Mouse (Mus musculus): Measurements from ENCODE around the gene BC017158. TPM values are rescaled to one million over a fixed set of nuclear protein-coding genes. Genes with fewer than 3 reads are reported as not detected.
A peak's percentile ranks its signal among the peaks of the same experiment; 100 is the strongest.

BC017158 gene
- polyA plus RNA-seq, 1 experiment from 2014 or later = 34.7 TPM

DNA sequence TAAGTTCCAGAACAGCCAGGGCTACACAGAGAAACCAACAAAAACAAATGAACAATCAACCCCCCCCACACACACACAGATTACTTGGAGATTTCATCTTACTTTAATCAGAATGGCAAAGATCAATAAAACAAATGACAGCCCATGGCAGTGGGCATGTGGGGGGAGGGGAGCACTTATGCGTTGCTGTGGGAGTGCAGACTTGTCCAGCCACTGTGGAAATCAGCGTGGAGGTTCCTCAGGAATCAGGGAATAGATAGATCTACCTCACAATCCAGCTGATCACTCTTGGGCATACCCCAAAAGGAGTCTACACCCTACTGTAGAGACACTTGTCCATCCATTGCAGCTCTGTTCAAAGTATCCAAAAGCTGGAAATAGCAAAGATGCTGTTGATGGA is 43.0 kb downstream of the BC017158 start:
- ATAC-seq (ENCODE audit: insufficient read depth, low FRiP score, low read depth) = no peak
- H3K9ac ChIP-seq = no peak overlapping the region
- H3K36me3 ChIP-seq = 0 out of 2 replicates have a peak, but pooled peaks cover 7% of the 10 kb centered on the region
- no peaks in the 10 kb centered on the region for H3K27me3 ChIP-seq (replicated peaks)
- no peaks in the 10 kb centered on the region for H3K9me3 ChIP-seq
- no peak overlapping the region for H3K4me3 ChIP-seq (replicated peaks)
- H3K4me1 ChIP-seq = peaks cover 12% of the 10 kb centered on the region
- WGBS = 48% methylated on average over 2 of the region's 2 CpGs
- no peak overlapping the region for H3K27ac ChIP-seq
- no peak overlapping the region for H3K4me2 ChIP-seq

DNA sequence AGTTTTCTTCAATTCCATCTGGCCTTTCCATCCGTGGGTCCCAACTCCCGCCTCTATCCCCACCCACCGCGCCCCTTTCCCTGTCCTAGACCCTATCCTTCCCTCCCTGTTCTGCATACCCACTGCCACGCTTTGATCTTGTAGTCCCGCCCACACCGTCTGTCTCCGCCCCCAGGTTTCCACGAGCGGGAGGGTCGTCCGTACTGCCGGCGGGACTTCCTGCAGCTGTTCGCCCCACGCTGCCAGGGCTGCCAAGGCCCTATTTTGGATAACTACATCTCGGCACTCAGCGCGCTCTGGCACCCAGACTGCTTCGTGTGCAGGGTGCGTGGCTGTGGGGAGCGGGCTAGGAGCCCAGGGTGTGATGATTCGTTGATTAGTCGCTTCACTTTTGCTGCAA is 45.4 kb downstream of the BC017158 start:
- Histone ChIP-seq H3K27ac (no peak overlapping the region), H3K9me3 (no peaks in the 10 kb centered on the region), H3K4me1 (peaks cover 24% of the 10 kb centered on the region), H3K27me3 (replicated peaks) (no peaks in the 10 kb centered on the region), H3K9ac (no peak overlapping the region), H3K4me3 (replicated peaks) (0 out of 2 replicates have a peak overlapping the region, but pooled peaks have one; percentile 7), H3K36me3 (0 out of 2 replicates have a peak, but pooled peaks cover 7% of the 10 kb centered on the region), H3K4me2 (peak overlapping the region; percentile 43)
- no peak for ATAC-seq (ENCODE audit: insufficient read depth, low FRiP score, low read depth)
- WGBS = 16% methylated on average over 24 of the region's 24 CpGs

DNA sequence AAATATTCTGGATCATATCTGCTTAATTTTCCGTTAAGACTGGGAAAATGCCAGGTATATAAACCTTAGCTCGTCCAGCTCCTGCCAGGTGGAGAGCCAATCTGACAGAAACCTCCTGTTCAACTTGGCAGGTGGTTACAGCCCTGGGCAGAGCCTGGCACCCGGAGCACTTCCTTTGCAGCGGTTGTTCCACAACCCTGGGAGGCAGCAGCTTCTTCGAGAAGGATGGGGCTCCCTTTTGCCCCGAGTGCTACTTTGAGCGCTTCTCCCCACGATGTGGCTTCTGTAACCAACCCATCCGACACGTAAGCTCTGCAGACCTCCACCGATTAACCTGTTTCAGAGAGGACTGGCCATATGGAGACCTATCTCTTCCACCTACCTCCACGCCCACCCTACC is 46.0 kb downstream of the BC017158 start:
- Histone ChIP-seq H3K27me3 (replicated peaks) (no peaks in the 10 kb centered on the region), H3K4me3 (replicated peaks) (no peak overlapping the region; the same call in 1 of the 2 replicates), H3K9ac (no peak overlapping the region), H3K4me1 (peaks cover 25% of the 10 kb centered on the region), H3K9me3 (no peaks in the 10 kb centered on the region), H3K4me2 (peak overlapping the region; percentile 43), H3K36me3 (0 out of 2 replicates have a peak, but pooled peaks cover 7% of the 10 kb centered on the region), H3K27ac (no peak overlapping the region)
- WGBS = 47% methylated on average over 12 of the region's 12 CpGs
- no peak for ATAC-seq (ENCODE audit: insufficient read depth, low FRiP score, low read depth)

DNA sequence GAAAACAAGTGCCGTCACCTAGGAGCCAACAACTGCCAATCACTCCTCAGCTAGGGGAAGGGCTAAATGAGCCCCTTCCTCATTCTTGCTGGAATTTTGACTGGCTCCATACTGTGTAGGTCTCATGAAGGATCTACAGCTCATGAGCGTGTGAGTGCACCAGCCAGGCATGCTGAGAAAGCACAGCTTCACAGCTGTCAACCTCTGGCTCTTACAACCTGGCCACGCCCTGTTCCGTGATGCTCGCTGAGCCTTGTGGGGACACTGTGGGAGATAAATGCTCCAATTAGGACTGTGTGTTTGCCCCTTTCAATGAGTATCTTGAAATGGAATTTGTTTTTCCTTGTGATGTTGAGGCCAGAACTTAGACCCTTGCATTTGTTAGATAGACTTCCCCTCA is 48.0 kb downstream of the BC017158 start:
- no peak overlapping the region for H3K27ac ChIP-seq
- H3K9me3 ChIP-seq = no peaks in the 10 kb centered on the region
- no peaks in the 10 kb centered on the region for H3K27me3 ChIP-seq (replicated peaks)
- H3K4me2 ChIP-seq = peak overlapping the region; percentile 5; the same call in 1 of the 2 replicates
- ATAC-seq (ENCODE audit: insufficient read depth, low FRiP score, low read depth) = no peak
- H3K4me1 ChIP-seq = peaks cover 35% of the 10 kb centered on the region
- WGBS = 78% methylated on average over 5 of the region's 5 CpGs
- no peak overlapping the region for H3K4me3 ChIP-seq (replicated peaks)
- no peak overlapping the region for H3K9ac ChIP-seq
- peaks cover 13% of the 10 kb centered on the region; the same call in 1 of the 2 replicates for H3K36me3 ChIP-seq

DNA sequence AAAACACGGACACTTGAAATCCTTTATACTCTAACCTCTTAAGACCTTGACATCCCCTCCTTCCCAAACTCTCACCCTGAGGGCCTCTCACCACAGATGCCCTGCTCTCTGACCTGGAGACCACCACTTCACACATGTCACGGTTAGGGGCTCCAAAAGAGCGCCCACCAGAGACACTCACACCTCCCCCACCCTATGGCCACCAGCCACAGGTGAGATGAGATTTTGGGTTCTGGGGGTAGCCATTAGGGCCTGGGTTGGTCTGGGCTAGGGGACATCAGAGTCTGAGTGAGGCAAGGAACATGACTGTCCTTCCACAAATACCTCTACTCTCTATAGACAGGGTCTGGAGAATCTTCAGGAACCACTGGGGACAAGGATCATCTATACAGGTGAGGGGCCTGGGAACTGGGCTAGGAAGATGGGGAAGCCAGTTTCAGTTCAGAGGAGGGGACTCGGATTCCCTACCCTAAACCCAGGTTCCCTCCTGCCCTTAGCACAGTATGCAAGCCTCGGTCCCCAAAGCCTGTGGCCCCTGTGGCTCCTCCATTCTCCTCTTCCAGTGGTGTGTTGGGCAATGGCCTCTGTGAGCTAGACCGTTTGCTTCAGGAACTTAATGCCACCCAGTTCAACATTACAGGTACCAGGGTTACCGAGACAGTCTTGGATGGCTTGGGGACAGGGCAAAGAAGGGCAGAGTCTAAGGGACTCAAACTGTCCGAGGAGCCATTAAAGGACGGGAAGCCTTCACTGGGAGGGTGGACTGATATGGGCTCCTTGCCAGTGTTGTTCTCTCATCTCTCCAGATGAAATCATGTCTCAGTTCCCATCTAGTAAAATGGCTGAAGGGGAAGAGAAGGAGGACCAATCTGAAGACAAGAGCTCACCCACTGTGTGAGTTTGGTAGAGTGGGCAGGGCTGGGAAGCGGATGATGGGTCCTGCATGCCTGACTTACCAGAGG is 49.6 kb downstream of the BC017158 start:
- Histone ChIP-seq H3K9me3 (no peaks in the 10 kb centered on the region), H3K27me3 (replicated peaks) (no peaks in the 10 kb centered on the region), H3K27ac (no peak overlapping the region; the same call in 1 of the 2 replicates), H3K4me1 (peaks cover 35% of the 10 kb centered on the region), H3K4me2 (peak overlapping the region; percentile 61), H3K9ac (peak overlapping the region; percentile 16; the same call in 1 of the 2 replicates), H3K4me3 (replicated peaks) (peak overlapping the region; percentile 55), H3K36me3 (peaks cover 21% of the 10 kb centered on the region)
- 75% methylated on average over 10 of the region's 10 CpGs for WGBS
- ATAC-seq (ENCODE audit: insufficient read depth, low FRiP score, low read depth) = no peak

DNA sequence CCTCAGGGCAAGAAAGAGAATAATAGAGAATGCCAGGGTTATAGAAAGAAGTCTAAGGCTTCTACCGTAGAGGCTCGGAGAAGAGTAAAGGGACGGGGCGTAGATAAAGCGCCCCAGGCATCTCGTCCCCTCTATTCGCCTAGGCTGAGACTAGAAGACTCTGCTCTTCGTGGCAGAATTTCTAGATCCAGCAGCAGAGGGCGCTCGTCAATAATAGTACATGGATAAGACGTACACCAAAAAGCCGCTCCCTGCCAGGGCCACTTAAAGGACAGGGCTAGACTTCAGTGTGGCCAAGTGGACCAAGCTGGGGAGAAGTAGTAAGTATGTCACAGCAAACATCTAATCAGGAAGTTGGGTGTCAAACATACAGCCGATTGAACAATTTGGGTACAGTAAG is 50.5 kb downstream of the BC017158 start:
- Histone ChIP-seq H3K9ac (peak overlapping the region; percentile 60; the same call in 1 of the 2 replicates), H3K4me3 (replicated peaks) (peak overlapping the region; percentile 55), H3K9me3 (no peaks in the 10 kb centered on the region), H3K4me1 (peaks cover 35% of the 10 kb centered on the region), H3K27me3 (replicated peaks) (no peaks in the 10 kb centered on the region), H3K27ac (peak overlapping the region; percentile 97), H3K36me3 (peaks cover 26% of the 10 kb centered on the region), H3K4me2 (peak overlapping the region; percentile 61)
- WGBS = under 1% methylated on average over 13 of the region's 13 CpGs
- ATAC-seq (ENCODE audit: insufficient read depth, low FRiP score, low read depth) = peak; percentile 75

DNA sequence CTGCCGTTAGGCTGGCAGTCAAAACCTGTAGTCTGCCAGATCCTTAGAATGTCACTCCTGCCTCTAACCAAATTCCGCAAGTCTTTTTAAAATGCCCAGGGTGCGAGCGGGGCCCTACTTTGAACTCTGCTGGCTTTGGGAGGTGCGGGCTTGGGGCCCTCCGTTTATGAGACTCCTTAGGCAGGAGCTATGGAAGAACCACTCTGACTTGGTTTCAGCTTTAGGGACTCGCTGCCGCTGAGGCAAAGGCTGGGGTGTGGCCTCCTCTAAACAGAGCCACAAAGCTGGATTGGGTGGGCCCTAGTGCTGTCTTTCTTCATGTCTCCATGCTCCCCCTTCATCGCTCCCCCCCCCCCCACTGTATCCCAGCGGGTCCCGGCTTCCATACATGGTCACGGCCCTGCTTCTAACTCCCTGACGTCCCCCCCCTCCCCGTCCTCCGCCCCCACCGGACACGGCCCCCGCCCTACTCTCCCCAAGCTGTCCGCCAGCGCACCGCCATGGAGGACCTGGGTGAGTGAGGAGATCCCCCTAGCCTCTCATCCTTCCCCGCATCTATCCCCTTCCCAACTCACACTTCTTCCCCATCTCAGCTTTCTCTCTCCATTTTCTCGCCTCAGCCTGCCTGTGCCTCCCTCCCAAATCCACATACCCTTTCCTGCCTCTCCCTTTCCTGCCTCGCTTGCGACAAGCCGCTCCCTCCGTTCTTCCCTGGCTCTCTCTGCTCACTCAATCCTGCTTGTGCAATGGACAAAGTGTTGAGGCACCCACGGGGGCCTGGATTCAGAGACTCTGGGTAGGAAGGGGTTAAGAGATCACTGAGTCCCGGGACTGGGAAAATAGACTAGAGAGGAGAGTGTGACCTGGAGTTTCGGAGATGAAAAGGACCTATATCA is 51.2 kb downstream of the BC017158 start, which contains the start of gene Tgfb1i1:
Gene Tgfb1i1, plus strand, starts transcription at position 317 of the 896 bp plus-strand sequence.
- Histone ChIP-seq H3K9me3 (no peaks in the 10 kb centered on the region), H3K27me3 (replicated peaks) (no peaks in the 10 kb centered on the region), H3K27ac (peak within 1 kb of the TSS; percentile 97), H3K9ac (peak within 1 kb of the TSS; percentile 60), H3K4me2 (peak within 1 kb of the TSS; percentile 61), H3K4me3 (replicated peaks) (peak within 1 kb of the TSS; percentile 55), H3K36me3 (peaks cover 33% of the 10 kb centered on the region), H3K4me1 (peaks cover 31% of the 10 kb centered on the region)
- 1% methylated on average over 29 of the region's 30 CpGs for whole genome bisulfite sequencing
- ATAC-seq (ENCODE audit: insufficient read depth, low FRiP score, low read depth) = peak; percentile 83

DNA sequence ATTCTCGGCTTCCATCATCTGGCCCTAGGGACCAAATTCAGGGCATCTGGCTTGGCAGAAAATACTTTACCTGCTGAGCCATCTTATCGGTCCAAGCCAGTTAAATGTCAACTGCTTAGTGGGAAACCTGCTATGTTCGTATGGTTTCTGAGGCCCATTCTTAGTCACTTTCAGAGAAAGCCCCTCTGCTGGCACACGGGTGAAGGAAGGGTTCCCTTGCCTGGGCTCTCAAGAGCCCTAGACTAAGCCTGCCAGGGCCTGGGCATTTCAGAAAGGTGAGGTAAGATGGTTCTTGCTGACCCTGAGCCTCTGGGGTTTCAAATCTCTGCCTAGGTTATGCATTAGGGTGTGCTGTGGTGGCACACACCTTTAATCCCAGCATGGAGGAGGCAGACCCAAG is 52.4 kb downstream of the BC017158 start:
- Histone ChIP-seq H3K4me2 (peak overlapping the region; percentile 61; the same call in 1 of the 2 replicates), H3K4me1 (peaks cover 29% of the 10 kb centered on the region), H3K27me3 (replicated peaks) (no peaks in the 10 kb centered on the region), H3K9me3 (no peaks in the 10 kb centered on the region), H3K27ac (peak overlapping the region; percentile 97), H3K4me3 (replicated peaks) (no peak overlapping the region), H3K9ac (no peak overlapping the region), H3K36me3 (peaks cover 41% of the 10 kb centered on the region)
- WGBS = 84% methylated on average over 4 of the region's 4 CpGs
- ATAC-seq (ENCODE audit: insufficient read depth, low FRiP score, low read depth) = no peak

DNA sequence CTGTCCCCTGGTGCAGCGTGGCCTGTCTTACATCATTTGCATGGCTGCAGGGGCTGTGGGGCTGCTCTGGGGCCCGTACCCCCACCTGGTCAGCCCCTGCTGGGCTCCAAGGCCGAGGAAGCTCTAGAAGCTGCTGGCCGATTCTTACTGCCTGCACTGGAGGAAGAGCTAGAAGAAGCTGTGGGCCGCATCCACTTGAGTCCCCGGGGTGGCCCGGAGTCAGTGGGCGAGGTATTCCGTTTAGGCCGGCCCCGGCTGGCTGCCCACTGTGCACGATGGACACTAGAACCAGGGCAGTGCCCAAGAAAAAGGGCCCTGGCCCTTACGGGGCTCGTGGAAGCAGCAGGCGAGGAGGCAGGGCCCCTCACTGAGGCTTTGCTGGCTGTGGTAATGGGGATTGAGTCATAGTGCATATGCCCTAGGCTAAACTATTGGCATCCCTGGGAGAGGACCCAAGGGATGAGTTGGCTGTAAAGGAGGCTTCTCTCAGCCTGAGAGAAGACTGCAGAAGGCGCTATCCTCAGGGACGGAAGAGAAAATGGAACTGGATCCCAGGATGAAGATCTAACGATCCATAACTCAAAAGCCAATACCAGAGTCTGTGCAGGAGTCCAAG is 53.5 kb downstream of the BC017158 start:
- 93% methylated on average over 18 of the region's 18 CpGs for WGBS

DNA sequence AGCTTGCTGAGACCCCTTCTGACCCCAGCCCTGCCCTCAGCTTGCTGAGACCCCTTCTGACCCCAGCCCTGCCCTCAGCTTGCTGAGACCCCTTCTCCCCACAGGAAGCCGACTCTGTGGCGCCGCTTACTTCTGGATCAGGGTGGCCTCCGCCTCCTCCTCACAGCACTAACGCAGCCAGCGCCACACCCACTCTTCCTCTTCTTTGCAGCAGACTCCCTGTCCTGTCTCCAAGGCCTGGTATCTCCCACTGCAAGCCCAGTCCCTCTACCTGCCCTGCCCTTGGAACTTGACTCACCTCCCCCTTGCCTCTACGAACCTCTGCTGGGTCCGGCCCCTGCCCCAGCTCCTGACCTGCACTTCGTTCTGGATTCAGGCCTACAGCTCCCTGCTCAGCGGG is 54.0 kb downstream of the BC017158 start:
- Histone ChIP-seq H3K36me3 (peaks cover 49% of the 10 kb centered on the region), H3K9me3 (no peaks in the 10 kb centered on the region), H3K4me2 (no peak overlapping the region), H3K27me3 (replicated peaks) (no peaks in the 10 kb centered on the region), H3K4me1 (peaks cover 38% of the 10 kb centered on the region), H3K9ac (no peak overlapping the region), H3K27ac (no peak overlapping the region), H3K4me3 (replicated peaks) (no peak overlapping the region)
- 63% methylated on average over 10 of the region's 10 CpGs for WGBS
- no peak for ATAC-seq (ENCODE audit: insufficient read depth, low FRiP score, low read depth)

More for the DNA sequence above, 53.5 kb downstream of the BC017158 start:
- ATAC-seq (ENCODE audit: insufficient read depth, low FRiP score, low read depth) = no peak
- no peak overlapping the region for H3K4me3 ChIP-seq (replicated peaks)
- H3K4me1 ChIP-seq = peaks cover 35% of the 10 kb centered on the region
- peaks cover 49% of the 10 kb centered on the region for H3K36me3 ChIP-seq
- no peaks in the 10 kb centered on the region for H3K9me3 ChIP-seq
- H3K4me2 ChIP-seq = no peak overlapping the region
- H3K27ac ChIP-seq = no peak overlapping the region
- no peak overlapping the region for H3K9ac ChIP-seq
- no peaks in the 10 kb centered on the region for H3K27me3 ChIP-seq (replicated peaks)

DNA sequence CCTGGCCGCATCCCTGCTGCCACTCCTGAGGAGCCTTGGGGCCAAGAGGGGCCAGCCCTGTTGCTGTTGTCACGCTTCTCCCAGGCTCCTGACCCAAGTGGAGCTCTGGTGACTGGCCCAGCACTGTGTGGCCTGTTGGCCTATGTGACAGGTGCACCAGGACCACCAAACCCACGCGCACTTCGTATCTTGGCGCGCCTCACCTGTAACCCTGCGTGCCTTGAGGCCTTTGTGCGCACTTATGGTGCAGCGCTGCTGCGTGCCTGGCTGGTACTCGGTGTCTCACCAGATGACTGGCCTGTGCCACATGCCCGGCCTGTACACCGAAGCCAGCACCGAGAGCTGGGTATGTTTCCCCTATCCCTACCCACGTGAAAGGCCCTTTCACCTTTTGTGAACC is 55.6 kb downstream of the BC017158 start:
- peaks cover 29% of the 10 kb centered on the region for H3K4me1 ChIP-seq
- H3K4me3 ChIP-seq (replicated peaks) = no peak overlapping the region
- H3K36me3 ChIP-seq = peaks cover 49% of the 10 kb centered on the region

More for the DNA sequence above, 55.6 kb downstream of the BC017158 start:
- Histone ChIP-seq H3K4me2 (no peak overlapping the region), H3K27ac (no peak overlapping the region), H3K9ac (no peak overlapping the region), H3K9me3 (no peaks in the 10 kb centered on the region), H3K27me3 (replicated peaks) (no peaks in the 10 kb centered on the region)
- ATAC-seq (ENCODE audit: insufficient read depth, low FRiP score, low read depth) = no peak
- WGBS = 91% methylated on average over 16 of the region's 16 CpGs

Data from stomach, embryonic 15.5 days (tissue).